Mouse (Mus musculus) liver, postnatal 0 days (tissue): ENCODE data around the gene Map4k4.

Experiments used
- CTCF ChIP-seq: sonication (generic); IDR thresholded peaks from 2 replicates; pipeline ENCODE4 v1.5.1; 2016; ENCODE audit warnings: antibody characterized with exemption, low read depth
- EP300 ChIP-seq: IDR thresholded peaks from 2 replicates; pipeline ENCODE4 v1.6.1; 2016; ENCODE audit warnings: antibody characterized with exemption, low read depth, mild to moderate bottlenecking

DNA sequence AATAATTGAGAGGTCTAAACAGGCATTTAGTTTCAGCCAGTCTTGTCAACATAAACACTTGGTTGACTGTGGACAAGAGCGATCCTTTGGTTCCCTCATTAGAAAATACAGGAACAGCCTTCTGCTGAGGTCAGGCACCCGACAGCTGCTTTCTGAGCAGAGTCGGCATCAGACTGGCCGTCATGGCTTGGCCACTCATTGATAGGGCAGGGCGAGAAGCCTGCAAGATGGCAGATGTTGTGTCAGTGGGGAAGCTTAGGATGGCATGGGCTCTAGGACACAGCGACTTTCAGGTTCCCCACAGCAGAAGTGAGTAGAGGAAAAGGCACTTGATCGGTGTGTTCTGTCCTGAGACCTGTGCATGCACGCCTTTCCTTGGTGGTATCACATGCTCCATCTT is 112.0 kb downstream of the Map4k4 start:
- no peak for TF ChIP-seq EP300
- TF ChIP-seq CTCF = no peak
